Mouse (Mus musculus) liver, embryonic 14.5 days (tissue): ENCODE measurements around the gene Pkd1l3.

Source experiments
- CTCF ChIP-seq: IDR thresholded peaks from 2 replicates; pipeline ENCODE4 v1.5.1; 2016; ENCODE audit warnings: antibody characterized with exemption, low read depth, control low read depth
- EP300 ChIP-seq: IDR thresholded peaks from 2 replicates; pipeline ENCODE4 v1.6.1; 2016; ENCODE audit warnings: antibody characterized with exemption, low read depth

- TF ChIP-seq CTCF, result no peak
- no peak for TF ChIP-seq EP300
Measured at GRCm38 (mm10) chr8:109697754-109698153, 83.4 kb downstream of the Pkd1l3 start.
